Mouse (Mus musculus) liver, adult 2 months (tissue): ENCODE measurements around the gene Epn3.

Experiments
- CTCF ChIP-seq: fragments of 200-500 bp; IDR thresholded peaks from 2 replicates; pipeline ENCODE4 v1.5.1; 2011; ENCODE audit warnings: low read depth, low read length, control low read depth
- POLR2A ChIP-seq: fragments of 200-500 bp; IDR thresholded peaks from 2 replicates; pipeline ENCODE4 v1.6.1; 2011; ENCODE audit warnings: low read length, control low read depth; ENCODE audit not compliant: insufficient read depth; ENCODE audit errors: extremely low read depth

GRCm38 (mm10) chr11:94469136-94470064, 30.4 kb downstream of the Epn3 start:
- TF ChIP-seq CTCF (no peak), POLR2A (no peak)
